Mouse (Mus musculus) ES-Bruce4 (cell line): Measurements from ENCODE around the gene Glce.

Source experiments
- CTCF ChIP-seq: IDR thresholded peaks from one replicate; pipeline ENCODE4 v1.8.1; 2011; ENCODE audit warnings: low read depth, low read length
- POLR2A ChIP-seq: IDR thresholded peaks from one replicate; pipeline ENCODE4 v1.8.1; 2011; ENCODE audit warnings: low read length; ENCODE audit not compliant: insufficient read depth

GRCm38 (mm10) chr9:62080028-62080760, 42.3 kb downstream of the Glce start:
- TF ChIP-seq CTCF (no peak), POLR2A (no peak)
